Mouse (Mus musculus) kidney, postnatal 4 days (tissue): ENCODE data around the gene A3galt2.

ENCODE experiments used
- DNase-seq, 2 experiments: peaks; one replicate each; pipeline ENCODE4 v3.0.0; 2021; ENCODE audit warnings: mixed read lengths in 2 of 2

Gene A3galt2

DNA sequence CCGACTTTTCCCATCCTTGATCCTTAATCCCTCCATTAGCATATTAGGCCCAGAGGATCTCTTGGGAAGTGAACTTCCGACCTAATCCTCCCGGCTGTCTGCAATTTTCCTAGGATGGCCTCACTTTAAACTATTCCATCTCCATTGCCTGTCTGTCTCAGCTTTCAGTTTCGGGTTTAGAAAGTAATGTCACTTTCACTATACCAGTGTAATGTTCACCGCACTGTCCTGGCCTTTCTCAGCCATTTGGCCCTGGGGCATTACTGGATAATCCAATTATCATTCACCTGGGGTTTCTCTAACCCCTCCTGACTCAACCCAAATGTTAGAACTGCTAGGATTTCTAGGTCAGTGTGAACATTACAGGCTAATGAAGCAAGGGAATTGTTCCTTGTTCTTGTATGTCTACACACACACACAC lies 26.7 kb upstream of the A3galt2 start:
- DNase-seq, result no peak

DNA sequence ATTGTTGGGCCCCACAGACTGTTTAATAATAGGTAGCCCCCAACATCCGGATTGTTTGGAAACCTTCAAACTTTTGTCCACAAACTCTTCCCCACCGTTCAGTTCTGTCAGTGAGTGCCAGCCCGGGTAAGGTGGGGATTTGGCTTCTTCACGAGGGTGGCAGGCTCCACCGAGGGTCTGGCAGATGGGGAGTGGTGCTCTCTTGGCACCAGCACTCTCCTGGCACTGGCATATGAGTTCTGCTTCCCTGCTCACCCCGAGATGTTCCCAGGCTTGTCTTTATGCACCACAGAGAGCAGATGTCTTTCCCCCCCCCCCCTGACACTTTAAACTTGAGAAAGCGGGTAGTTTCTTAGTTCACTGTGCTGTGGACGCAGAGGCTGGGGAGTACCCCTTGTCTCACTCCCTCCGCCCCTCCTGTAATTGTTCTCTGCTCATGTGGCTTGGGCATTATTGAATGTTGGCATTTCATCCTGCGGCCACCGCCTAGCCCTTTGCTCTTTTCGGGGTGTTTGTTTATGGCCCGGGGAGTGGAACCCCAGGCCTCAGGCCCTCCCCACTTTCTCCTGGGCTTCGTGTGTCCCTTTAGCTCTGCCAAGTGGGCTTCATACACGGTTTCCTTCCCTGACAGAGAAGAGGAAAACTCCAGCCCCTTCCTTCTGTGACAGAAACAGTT lies 26.0 kb upstream of the A3galt2 start:
- DNase-seq, result no peak

DNA sequence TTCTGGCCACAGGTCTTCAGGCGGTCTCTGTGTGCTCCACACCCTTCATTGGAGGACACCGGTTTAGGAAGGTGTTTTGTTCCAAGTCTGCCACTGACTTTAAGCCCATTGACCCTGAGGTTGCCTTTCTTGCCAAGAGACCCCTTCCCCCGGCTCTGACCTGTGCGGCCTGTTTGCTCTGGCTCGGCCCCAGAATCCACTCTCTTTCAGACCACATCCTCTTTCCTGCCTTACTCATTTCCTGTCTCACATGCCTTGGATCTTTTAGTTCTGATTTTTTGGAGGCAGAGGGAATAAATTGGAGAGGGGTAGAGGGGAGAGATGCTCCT lies 25.5 kb upstream of the A3galt2 start:
- DNase-seq, result peak; percentile 67 to 73

DNA sequence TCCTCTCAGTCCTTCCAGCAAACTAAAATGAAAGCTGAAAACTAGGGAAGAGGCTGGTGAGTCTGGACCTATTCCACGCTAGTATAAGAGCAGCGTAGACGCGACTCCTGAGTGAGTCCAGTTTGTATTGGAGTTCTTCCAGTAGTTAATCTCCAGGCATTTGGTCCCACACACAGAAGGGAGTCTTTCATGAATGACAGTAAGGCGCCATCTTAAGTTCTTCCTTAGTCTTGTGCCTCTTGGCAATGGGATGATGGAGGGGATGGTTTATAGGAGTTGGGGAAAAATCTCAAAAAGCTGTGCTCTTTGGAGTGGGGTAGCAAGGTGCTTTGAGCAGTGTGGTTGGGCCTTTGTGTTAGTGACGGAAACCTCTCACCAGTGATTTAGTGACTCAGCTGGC lies 24.9 kb upstream of the A3galt2 start:
- no peak for DNase-seq

DNA sequence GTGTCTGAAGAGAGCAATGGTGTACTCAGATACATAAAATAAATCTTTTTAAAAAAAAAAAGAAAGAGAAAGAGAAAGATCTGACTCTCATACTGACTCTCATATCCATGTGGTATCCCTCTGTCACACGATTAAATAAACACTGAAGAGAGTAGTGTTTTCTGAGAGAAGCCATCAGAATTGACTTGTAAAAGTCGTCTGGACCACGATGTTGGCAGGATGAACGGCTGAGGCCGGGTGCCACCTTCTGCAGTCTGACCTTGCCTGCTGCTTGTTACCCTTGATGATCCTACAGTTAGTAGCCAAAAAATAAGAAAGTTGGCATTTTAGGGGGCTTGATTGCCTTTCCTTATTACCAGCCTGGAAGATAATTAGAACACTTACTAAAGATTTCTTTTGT lies 22.4 kb upstream of the A3galt2 start:
- DNase-seq, result no peak

DNA sequence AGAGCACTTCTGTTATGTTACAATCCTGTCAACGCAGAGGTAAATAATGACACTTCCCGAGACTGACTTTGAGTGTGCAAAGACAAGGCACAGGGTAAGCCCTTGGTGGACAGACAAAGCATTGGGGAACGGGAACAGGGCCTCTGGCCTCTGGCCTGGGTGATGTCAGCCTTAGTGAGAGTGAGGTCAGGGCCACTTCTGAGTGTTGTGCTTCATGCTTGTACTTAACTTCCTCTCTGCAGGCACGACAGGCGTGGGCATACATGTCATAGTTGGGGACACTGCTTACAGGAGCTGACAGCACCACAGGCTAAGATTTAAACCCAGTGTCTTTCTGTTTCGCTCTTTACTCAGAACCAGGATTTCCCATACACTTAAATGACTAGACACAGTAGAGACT lies 21.7 kb upstream of the A3galt2 start:
- no peak for DNase-seq

DNA sequence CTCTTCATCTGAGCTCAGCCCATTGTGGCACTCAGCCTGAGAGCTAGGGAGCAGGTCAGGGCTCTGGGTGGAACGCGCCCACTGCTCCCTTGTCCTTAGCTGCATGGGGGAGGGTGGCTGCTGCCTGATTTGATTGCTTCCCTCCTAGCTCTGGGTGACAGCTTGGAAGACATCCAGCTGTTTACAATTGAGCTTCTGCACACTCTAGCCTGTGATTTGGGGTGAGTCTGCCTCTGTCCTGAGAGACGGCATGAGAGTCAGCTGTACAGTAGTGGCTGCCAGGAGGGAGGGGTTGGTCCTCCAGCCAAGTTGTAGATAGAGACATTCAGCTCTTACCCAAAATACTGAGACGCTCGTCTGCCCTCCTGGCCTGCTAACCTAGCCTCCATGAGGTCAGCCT lies 20.9 kb upstream of the A3galt2 start:
- DNase-seq, result peak; percentile 80 to 88

DNA sequence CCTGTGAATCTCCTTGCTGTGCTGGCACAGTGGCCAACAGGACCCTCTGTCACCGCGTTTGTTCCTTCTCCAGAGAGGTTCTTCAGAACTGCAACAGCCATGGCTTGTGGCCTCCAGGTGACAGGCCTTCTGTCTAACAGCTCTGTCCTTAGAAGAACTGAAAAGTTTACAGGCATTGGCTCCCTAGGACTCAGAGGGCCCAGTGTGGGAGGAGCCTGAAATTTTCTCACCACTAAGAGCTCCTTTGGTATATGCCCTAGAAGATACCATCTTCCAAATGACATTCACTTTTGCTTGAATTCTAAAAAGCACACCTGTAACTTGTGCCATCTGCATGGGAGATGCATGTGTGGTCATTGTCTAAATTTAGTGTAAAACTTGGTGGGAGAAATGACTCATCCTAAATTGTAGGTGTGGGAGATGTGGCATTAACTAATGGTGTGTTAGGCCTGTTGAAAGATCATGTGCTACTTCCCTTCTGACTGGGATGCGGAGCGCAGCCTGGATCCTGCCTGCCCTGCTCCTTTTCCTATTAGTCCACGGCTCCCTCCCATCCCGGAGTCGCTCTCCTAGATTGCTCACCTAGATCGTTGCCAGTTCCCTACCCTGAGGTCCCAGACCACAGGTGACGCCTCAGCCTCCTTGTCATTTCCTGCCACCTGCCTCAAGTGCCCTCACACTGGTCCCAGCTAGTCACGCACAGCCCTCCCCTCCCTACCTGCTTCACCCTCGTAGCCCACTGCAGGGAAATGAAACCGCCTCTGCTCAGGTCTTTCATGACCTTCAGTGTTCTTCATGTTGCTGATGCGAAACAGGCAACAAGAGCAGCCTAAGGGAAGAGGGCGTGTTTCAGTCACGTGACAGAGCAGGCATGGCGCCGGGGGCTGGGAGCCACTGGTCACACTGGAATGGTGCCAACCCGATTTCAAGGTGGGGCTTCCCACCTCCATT lies 20.2 kb upstream of the A3galt2 start:
- peak; percentile 66 to 79 for DNase-seq

DNA sequence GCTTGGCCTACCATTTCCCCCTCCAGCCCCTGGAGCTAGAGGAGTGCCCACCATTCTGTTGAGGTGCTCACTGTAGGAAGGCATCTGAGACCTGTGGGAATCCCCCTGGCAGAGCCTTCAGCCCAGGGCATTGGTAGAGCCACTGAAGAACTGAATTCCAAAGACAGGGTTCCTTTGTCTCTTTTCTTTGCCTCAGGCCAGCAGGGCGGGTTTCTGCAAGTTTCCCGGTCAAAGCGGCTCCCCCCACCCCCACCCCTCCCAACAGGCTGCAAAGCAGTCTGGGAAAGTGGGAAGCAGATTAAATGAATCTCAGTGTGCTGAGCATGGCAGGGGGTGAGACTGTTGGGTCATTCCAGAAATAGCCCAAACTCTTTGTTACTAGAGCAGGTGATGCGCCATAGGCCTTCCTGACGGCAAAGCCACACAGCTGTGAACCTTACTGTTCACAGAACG lies 18.0 kb upstream of the A3galt2 start:
- no peak for DNase-seq

DNA sequence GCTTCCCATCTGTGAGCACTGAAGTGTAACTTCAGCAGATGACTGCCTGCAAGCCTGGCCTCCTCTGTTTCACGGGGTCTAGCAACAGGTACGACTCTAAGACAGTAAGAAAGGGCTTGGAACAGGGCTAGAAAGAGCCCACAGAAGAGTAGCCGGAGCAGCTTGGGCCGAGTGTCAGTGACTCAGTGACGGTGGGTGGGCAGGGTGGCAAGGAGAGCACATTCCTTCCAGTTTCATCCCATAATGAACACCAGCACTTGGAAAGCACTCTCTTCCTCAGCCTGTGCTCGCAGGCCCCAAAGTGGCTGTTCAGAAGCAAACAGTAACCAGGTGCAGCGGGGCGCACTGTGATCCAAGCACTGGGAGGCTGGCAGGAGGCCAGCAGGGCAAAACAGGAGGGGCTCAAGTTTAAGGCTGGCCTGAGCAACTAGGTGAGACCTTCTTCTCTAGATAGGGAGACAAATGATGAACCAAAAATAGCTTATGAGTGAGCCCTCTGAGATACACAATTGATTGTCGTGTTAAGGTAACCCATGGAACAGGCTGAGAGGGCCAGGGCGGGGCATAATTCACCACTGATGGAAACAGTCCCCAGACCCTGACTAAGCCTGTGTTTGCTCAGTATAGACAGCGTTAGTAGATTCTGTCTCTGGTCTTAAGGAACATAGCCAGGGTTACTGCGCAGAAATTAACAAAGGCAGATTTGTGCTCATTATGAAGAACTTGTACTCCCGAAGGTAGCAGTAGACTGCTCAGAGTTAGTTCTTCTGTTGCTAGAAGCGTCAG lies 17.1 kb upstream of the A3galt2 start:
- peak; percentile 62 to 74 for DNase-seq

DNA sequence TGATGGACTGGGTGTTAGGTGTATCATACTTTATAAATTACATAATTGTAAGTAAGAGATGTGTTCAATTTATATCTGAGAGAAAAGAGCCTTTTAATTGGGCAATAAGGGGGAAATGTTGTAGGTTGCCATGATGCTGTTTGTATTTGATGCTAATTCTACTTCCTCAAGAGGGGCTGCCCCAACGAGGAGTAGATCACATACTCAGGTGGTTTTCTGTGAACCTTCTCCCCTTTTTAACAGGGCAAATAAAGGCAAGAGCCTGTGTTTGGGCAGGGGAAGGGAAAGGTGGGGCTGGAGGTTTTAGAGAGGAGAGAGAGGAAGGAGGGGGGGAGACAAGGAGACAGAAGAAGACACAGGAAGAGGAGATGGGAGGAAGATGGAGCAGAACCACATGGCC lies 14.3 kb upstream of the A3galt2 start:
- DNase-seq, result no peak

DNA sequence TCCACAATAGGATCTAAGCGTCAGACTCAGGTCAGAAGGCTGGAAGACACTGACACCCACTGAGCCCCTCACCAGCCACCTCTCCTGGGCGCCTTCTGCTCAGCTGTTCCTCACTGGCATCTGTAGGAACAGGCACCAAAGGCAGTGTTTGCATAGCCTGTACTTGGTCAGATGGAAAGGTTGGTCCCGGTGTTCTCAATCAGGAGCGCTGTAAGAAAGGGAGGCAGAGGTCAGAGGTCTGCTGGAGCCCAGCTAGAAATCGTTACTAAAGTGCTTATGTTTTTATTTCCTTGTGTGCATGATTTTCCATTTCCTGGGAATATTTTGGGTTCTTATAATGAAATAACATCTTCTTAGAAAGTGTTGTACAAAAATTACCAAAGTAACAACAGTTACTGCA lies 13.3 kb upstream of the A3galt2 start:
- DNase-seq, result no peak

DNA sequence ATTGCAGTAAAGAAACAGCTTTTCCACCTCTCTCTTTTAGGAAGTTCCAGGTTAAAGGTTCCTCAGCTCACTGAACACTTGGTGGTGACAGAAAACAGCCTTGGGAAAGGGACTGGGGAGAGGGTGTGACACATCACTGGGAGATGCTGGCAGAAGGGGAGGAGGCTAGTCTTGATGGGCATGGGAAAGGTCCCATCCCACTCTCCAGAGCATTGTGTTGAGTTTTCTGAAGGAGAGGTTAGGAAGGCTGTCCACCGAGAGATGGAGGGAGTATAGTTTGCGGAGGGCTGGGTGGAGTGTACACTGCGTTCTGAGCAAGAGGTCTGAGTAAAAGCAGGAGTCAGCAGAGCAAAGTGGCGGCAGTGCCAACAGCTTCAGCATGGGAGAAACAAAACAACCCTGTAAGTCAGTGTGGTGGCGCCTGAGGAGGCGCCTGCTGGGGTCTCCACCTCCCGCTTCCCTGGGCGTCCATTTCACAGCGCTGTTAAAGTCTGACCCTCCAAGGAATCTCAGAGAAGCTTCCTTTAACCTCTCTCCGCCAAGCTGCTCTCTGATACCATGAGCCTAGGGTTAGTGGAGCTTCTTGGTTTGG lies 12.7 kb upstream of the A3galt2 start:
- no peak for DNase-seq

DNA sequence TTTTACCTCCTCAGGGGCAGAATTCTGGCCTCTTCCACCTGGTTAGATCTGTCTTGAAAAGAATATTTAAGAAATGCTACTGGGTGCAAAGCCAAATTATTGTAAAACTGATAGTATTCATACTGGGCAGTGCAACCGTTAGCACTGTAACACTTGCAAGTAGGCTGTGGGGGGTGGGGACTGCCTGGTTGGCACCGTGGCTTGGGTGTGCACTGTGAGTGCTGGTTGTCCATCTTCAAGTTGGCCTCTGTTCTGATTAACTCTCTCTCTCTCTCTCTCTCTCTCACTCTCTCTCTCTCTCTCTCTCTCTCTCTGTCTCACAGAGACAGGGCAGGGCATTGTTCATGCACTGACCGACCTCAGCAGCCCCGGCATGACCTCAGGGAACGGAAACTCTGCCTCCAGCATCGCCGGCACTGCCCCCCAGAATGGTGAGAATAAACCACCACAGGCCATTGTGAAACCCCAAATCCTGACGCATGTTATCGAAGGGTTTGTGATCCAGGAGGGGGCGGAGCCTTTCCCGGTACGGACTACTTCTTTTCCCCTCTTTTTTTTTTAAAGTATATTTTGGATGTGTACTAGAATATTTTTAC lies 12.0 kb upstream of the A3galt2 start:
- DNase-seq, result no peak

DNA sequence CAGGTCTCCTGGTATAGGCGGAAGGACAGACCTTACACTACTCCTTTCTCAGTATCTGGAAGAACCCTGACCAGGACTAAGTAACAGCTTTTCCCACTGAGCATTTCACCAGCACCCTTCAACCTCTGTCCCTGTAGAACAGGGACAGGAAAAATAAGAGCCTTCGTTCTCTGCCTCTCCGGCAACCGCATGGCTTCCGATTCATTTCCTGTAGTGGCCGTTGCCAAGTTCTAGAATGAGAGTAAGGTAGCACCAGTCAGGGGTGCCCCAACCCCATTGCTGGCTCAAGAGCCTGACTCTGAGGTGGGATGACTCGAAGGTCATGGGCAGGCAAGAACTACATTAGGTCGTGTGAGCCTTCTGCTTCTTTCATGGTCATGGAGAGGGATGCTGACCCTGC lies 10.0 kb upstream of the A3galt2 start:
- DNase-seq, result no peak

DNA sequence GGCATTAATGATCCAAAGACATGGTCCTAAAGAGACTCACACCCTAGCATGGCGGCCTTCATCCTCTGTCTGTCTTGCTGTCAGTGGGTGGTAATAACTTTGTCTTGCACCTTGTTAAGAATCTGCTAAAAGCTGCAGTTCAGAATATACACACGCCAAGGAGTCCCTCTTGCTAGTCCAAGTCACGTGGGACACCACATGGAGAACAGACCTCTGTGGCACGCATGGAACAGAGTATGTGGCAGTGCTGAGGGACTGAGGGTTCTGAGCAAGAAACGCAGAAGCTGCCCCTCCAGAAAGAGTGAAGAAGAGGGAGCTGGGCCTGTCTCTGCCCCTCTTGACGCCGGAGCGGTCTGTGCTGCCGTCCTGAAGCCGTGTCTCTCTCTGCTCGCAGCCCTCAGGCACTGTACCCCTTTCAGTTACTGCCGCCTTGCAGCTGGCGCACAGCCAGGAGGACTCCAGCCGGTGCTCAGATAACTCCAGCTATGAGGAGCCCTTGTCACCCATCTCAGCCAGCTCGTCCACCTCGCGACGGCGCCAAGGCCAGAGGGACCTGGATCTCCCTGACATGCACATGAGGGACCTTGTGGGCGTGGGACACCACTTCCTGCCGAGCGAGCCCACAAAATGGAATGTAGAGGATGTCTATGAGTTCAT lies 7.4 kb upstream of the A3galt2 start:
- no peak for DNase-seq

DNA sequence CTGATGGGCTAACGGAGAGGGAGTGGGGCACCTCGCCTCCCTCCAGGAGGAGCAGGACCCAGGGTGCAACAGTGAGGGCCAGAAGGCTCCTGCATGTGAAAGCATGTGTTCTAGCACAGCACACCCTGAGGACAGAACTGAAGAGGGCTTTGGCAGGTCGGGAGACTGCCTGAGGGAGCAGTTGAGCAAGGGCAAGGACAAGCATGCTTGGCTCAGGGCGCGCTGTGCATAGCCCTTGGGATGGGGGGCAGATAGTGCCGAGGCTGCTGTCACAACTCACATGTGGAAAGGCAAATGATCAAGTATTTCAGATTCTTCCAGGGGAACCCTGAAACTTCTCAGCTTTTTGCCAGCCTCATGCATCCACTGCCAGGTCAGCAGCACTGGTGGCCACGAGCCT lies 6.9 kb upstream of the A3galt2 start:
- DNase-seq, result no peak

DNA sequence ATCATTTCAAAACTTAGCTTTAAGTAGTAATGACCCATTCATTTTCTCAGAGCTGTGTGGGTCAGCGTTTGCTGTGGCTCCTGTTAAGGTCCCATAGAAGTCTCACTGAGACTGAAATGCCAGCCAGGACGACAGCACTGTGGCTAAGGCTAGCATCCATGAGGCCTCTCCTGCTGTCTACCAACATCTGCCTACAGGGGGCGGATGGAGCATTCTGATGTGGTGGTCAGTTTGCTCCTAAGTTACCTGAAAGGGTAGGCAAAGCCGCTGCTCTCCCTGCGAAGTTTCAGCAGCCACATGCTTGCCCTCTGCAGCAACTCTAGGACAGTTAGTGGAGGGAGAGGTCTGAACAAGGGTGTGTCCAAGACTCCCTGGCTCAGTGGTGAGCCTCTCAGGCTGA lies 4.2 kb upstream of the A3galt2 start:
- DNase-seq, result peak; percentile 58 to 65

DNA sequence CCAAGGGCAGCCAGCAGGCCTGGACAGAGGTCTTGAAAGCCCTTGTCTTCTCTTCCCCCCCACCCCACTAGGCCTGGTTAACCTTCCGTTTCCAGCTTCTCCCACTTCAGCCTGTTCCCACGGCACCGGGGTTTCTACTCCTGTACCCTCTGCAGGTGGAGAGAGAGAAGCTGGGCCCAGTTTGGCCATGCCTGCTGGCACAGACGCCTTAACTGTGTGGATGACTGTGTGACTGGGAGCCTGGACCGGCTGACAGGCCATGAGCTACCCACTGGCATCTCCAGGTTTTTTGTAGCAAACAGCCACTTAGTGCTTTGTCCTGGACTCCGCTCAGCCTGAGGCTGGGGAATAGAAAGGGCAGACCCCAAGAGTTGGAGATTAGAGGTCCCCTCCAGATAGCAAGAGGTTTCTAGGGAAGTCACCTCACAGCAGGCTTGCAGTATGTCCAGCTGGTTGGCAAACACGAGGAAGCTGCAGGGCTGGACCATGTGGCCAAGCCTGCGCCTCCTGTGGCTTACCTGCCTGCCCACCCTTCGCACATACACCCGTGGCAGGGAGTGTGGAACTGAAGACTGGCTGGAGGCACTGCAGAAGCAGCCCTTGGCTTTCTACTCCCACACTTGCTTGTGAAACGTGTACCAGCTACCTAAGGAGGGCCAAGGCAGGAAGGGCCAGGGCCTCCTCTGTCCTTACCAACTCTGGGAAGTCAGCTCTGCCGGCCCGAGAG lies 3.0 kb upstream of the A3galt2 start:
- no peak for DNase-seq

DNA sequence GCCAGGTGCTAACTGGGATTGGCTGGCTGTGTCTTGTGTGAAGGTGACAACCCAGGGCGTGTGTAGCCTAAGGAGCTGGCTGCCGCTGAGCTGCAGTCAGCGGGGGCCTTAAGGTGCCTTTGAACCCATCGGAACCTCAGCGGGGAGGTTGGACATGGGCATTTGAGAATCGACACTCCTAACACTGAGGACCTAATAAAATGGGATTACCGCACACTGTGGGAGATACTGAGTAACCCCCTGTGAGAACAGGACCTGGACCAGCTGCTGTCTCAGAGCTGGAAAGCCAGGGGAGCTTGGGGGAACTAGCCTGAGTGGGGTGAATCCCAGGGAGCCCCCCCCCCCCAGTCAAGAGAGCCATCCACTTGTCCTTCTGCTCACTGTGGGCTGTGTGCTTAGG lies 1.6 kb upstream of the A3galt2 start:
- DNase-seq, result no peak

DNA sequence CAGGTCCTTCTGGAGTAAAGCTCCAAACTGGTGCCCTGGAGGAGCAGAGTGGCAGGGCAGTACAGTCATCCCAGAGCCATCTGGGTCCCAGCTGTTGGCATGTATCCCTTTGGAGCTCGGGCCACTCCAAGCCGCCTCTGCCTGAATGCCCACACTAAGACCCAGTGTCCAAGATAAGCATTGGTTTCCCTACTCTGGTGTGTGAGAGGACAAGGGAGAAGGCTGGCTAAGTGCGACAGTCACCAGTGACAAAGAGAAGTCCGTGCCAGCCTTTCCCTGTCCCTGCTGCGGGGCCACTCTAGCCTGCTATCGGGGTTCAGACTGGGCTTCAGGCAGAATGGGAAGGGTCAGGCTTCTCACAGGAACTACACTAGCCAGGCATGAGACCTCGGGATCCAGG lies 736 bp downstream of the A3galt2 start:
- no peak for DNase-seq
